Mouse (Mus musculus) cerebellum, postnatal 4 days (tissue): ENCODE measurements around the gene Abhd17a.
"Not testable (repeated sequence)": the region's sequence is repeated elsewhere in the genome, so short reads cannot be mapped to it uniquely, and the experiment has no call there.

Source experiments
- DNase-seq, 2 experiments: peaks; one replicate each; pipeline ENCODE4 v3.0.0; 2022; ENCODE audit warnings: low spot score in 2 of 2, mixed read lengths in 1 of 2

The Abhd17a gene

GRCm38 (mm10) chr10:80609269-80609924 lies 19.3 kb upstream of the Abhd17a start:
- no peak for DNase-seq

- no peak for DNase-seq
Observed at GRCm38 (mm10) chr10:80608435-80608834, 18.3 kb upstream of the Abhd17a start.

GRCm38 (mm10) chr10:80606737-80607350 lies 16.7 kb upstream of the Abhd17a start:
- no peak for DNase-seq

- no peak for DNase-seq
Observed at GRCm38 (mm10) chr10:80606306-80606705, 16.2 kb upstream of the Abhd17a start.

GRCm38 (mm10) chr10:80605721-80606120 lies 15.6 kb upstream of the Abhd17a start, which contains the start of gene Gm49322:
Gene Gm49322 (plus strand): TSS chr10:80606021.
- DNase-seq, result not testable (repeated sequence)

GRCm38 (mm10) chr10:80604988-80605387 lies 14.8 kb upstream of the Abhd17a start:
- no peak for DNase-seq

GRCm38 (mm10) chr10:80604001-80604509 lies 13.9 kb upstream of the Abhd17a start:
- DNase-seq, result no peak

GRCm38 (mm10) chr10:80603364-80603763 lies 13.2 kb upstream of the Abhd17a start:
- no peak for DNase-seq

- DNase-seq, result peak; percentile 83 to 93
Observed at GRCm38 (mm10) chr10:80602698-80603325, 12.7 kb upstream of the Abhd17a start, which contains the start of the genes Scamp4 and Adat3. Gene Scamp4 (plus strand): TSS chr10:80602872. Gene Adat3 (plus strand): TSS chr10:80602880.

- DNase-seq, result no peak
Observed at GRCm38 (mm10) chr10:80596318-80596717, 6.2 kb upstream of the Abhd17a start.

GRCm38 (mm10) chr10:80589127-80589878 lies 838 bp downstream of the Abhd17a start:
- no peak for DNase-seq

GRCm38 (mm10) chr10:80587305-80587657 lies 2.9 kb downstream of the Abhd17a start:
- DNase-seq, result no peak

- no peak for DNase-seq
Observed at GRCm38 (mm10) chr10:80586407-80587304, 3.5 kb downstream of the Abhd17a start.

GRCm38 (mm10) chr10:80585581-80585980 lies 4.6 kb downstream of the Abhd17a start:
- no peak for DNase-seq

GRCm38 (mm10) chr10:80584642-80585552 lies 5.2 kb downstream of the Abhd17a start:
- DNase-seq, result no peak

GRCm38 (mm10) chr10:80584045-80584488 lies 6.1 kb downstream of the Abhd17a start:
- no peak for DNase-seq

- no peak for DNase-seq
Observed at GRCm38 (mm10) chr10:80583047-80583446, 7.1 kb downstream of the Abhd17a start.

- no peak for DNase-seq
Observed at GRCm38 (mm10) chr10:80578911-80579310, 11.2 kb downstream of the Abhd17a start.

GRCm38 (mm10) chr10:80578131-80578750 lies 11.9 kb downstream of the Abhd17a start:
- DNase-seq, result peak; percentile 62 to 86
